Mouse (Mus musculus): ENCODE data around the gene Uck2. TPM values are rescaled to one million over a fixed set of nuclear protein-coding genes. Genes with fewer than 3 reads are reported as not detected.

Uck2 gene
- total and polyA plus RNA-seq, 3 experiments: 191 to 643 (median 290) TPM

DNA sequence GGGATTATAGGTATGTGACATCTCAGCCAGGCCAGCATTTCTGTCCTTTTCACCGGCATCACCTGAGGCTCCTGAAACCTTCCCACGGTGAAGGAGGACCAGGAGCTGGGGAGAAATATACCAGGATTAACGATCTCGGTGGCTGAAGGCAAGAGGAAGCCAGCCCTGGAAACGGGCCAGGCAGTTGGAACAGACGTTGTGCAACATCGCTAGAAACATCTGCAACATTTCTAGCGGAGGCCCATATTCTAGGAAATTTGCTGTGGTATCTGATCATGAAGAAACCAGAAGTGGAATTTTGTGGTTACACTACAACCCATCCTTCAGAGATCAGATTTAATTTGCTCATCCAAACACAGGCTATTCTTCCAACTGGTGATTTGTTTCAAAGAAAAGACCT lies 38.1 kb downstream of the Uck2 start:
- Histone ChIP-seq H3K36me3 (ENCODE audit: control insufficient read depth in 1 of 2, insufficient read depth in 2 of 2, low read length in 2 of 2) (peaks cover 2 to 31% of the 10 kb centered on the region in 2 experiments; a peak in 3 of 4 replicates), H3K79me2 (ENCODE audit: control insufficient read depth, insufficient read depth, low read length, poor library complexity) (peaks cover 82% of the 10 kb centered on the region), H3K4me1 (ENCODE audit: control insufficient read depth in 1 of 2, insufficient read depth in 2 of 2, low read length in 2 of 2) (peaks cover 19 to 38% of the 10 kb centered on the region in 2 experiments), H3K9ac (ENCODE audit: control insufficient read depth, low read depth, low read length, poor library complexity, severe bottlenecking) (no peak overlapping the region), H3K27ac (ENCODE audit: control insufficient read depth, low read depth, low read length) (peak overlapping the region; percentile 44), H3K9me3 (replicated peaks; ENCODE audit: insufficient read depth, low read length) (no peaks in the 10 kb centered on the region), H3K27me3 (ENCODE audit: control insufficient read depth in 1 of 2, insufficient read depth in 2 of 2, low read length in 2 of 2) (no peaks in the 10 kb centered on the region), H3K4me3 (ENCODE audit: control insufficient read depth in 1 of 2, insufficient read depth in 1 of 2, low read depth in 2 of 2, low read length in 2 of 2) (no peak overlapping the region)
- DNase-seq (ENCODE audit: low read depth, low spot score): peak; percentile 91
- TF ChIP-seq NELFE (IDR thresholded peaks at IDR 0.05; ENCODE audit: low read depth, low read length) (no peak), ZNF384 (IDR thresholded peaks at IDR 0.05; ENCODE audit: low read depth, low read length) (no peak), HCFC1 (IDR thresholded peaks at IDR 0.05; ENCODE audit: low read depth, low read length) (no peak), MYB (IDR thresholded peaks at IDR 0.05; ENCODE audit: low read depth, low read length) (peak; percentile 91), UBTF (IDR thresholded peaks at IDR 0.05; ENCODE audit: borderline replicate concordance, insufficient read depth, low read depth, low read length) (no peak), MAFK (IDR thresholded peaks at IDR 0.05; ENCODE audit: borderline replicate concordance, low read depth, low read length) (peak; percentile 40; the same call in 1 of the 2 replicates), MEF2A (IDR thresholded peaks at IDR 0.05; ENCODE audit: extremely low read depth, insufficient replicate concordance, low read depth, low read length, poor library complexity, severe bottlenecking) (no peak), CHD2 (IDR thresholded peaks at IDR 0.05; ENCODE audit: low read length) (no peak), POLR2AphosphoS2 (IDR thresholded peaks at IDR 0.05; ENCODE audit: low read length) (no peak), TCF12 (IDR thresholded peaks at IDR 0.05; ENCODE audit: low read depth, low read length) (peak; percentile 84), TBP (IDR thresholded peaks at IDR 0.05; ENCODE audit: low read depth, low read length) (no peak), MAX (IDR thresholded peaks at IDR 0.05; ENCODE audit: low read length) (0 out of 2 replicates have a peak, but pooled peaks have one; percentile 32), BHLHE40 (IDR thresholded peaks at IDR 0.05; ENCODE audit: borderline replicate concordance, low read depth, low read length) (peak; percentile 58; the same call in 1 of the 2 replicates), MXI1 (IDR thresholded peaks at IDR 0.05; ENCODE audit: low read depth, low read length) (peak; percentile 26; the same call in 1 of the 2 replicates), CHD1 (IDR thresholded peaks at IDR 0.05; ENCODE audit: low read depth, low read length) (no peak), USF2 (IDR thresholded peaks at IDR 0.05; ENCODE audit: borderline replicate concordance in 1 of 2, insufficient read depth in 1 of 2, low read depth in 1 of 2, low read length in 2 of 2) (no peak), SMC3 (IDR thresholded peaks at IDR 0.05; ENCODE audit: low read depth, low read length) (no peak), MAZ (IDR thresholded peaks at IDR 0.05; ENCODE audit: low read depth, low read length) (0 out of 2 replicates have a peak, but pooled peaks have one; percentile 30), JUND (IDR thresholded peaks at IDR 0.05; ENCODE audit: low read depth, low read length) (no peak), GABPA (IDR thresholded peaks at IDR 0.05; ENCODE audit: low read depth, low read length) (no peak), CTCF (IDR thresholded peaks at IDR 0.05 in 2 of 3, conservative IDR thresholded peaks at IDR 0.05 in 1 of 3; ENCODE audit: control insufficient read depth in 1 of 3, insufficient read depth in 1 of 3, low read depth in 2 of 3, low read length in 3 of 3, poor library complexity in 1 of 3, severe bottlenecking in 1 of 3) (no peak), RAD21 (IDR thresholded peaks at IDR 0.05; ENCODE audit: low read depth, low read length) (no peak), TAL1 (IDR thresholded peaks at IDR 0.05; ENCODE audit: low read length) (peak; percentile 70), POLR2AphosphoS5 (IDR thresholded peaks at IDR 0.05; ENCODE audit: borderline replicate concordance, low read depth, low read length) (no peak), EP300 (IDR thresholded peaks at IDR 0.05; ENCODE audit: low read depth in 1 of 2, low read length in 2 of 2) (peak; percentile 88 to 96), ZC3H11A (IDR thresholded peaks at IDR 0.05; ENCODE audit: low read depth, low read length) (no peak), ELF1 (IDR thresholded peaks at IDR 0.05; ENCODE audit: low read depth, low read length) (no peak), POLR2A (IDR thresholded peaks at IDR 0.05; ENCODE audit: control insufficient read depth in 1 of 2, insufficient read depth in 1 of 2, low read depth in 1 of 2, low read length in 2 of 2, poor library complexity in 1 of 2) (no peak), ZKSCAN1 (IDR thresholded peaks at IDR 0.05; ENCODE audit: low read depth, low read length) (no peak), USF1 (IDR thresholded peaks at IDR 0.05; ENCODE audit: low read depth, low read length) (no peak), NRF1 (IDR thresholded peaks at IDR 0.05; ENCODE audit: insufficient read depth, low read depth, low read length, poor library complexity, severe bottlenecking) (no peak), SIN3A (IDR thresholded peaks at IDR 0.05; ENCODE audit: low read length) (peak; percentile 78), GATA1 (IDR thresholded peaks at IDR 0.05; ENCODE audit: low read depth, low read length) (peak; percentile 81), KAT2A (conservative IDR thresholded peaks at IDR 0.05; ENCODE audit: low read depth, low read length) (no peak), MYC (IDR thresholded peaks at IDR 0.05; ENCODE audit: low read depth, low read length) (no peak), RCOR1 (IDR thresholded peaks at IDR 0.05; ENCODE audit: low read depth, low read length) (peak; percentile 97), ZMIZ1 (IDR thresholded peaks at IDR 0.05; ENCODE audit: low read depth, low read length) (no peak), E2F4 (IDR thresholded peaks at IDR 0.05; ENCODE audit: borderline replicate concordance, low read depth, low read length) (no peak)
